Mouse (Mus musculus) urinary bladder, postnatal 36 days (tissue): ENCODE results near the gene Epdr1.

Source experiments
- DNase-seq, 2 experiments: peaks; one replicate each; pipeline ENCODE4 v3.0.0; 2022; ENCODE audit warnings: low spot score in 2 of 2, mixed read lengths in 1 of 2

Epdr1 gene

GRCm38 (mm10) chr13:19619216-19619927 is at the start of gene Epdr1:
Epdr1 (minus strand) TSS chr13:19619927.
- peak; percentile 28 to 40 for DNase-seq

- no peak for DNase-seq
These were observed 48.8 kb upstream of the Epdr1 start for GRCm38 (mm10) chr13:19668355-19669140.

- no peak for DNase-seq
These were observed 32.7 kb upstream of the Epdr1 start for GRCm38 (mm10) chr13:19652405-19652804.

DNA sequence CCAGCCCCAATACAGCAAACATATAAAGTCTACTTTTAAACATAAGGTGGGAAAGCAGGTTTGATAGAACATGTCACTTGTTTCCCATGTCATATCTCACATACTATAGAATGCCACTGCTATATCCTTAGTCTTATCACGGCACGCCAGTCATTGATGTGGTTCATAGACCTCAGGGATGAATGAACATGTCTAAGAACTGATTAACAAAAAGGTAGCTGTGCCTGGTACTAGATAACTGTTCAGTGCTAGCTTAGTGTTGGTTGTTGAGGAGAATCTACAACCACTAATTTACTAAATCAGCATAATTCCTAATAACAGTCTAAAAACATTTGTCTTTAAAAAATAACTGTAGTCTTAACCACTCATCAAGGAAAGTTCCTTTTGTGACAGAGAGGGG is 30.1 kb upstream of the Epdr1 start:
- DNase-seq: no peak

- no peak for DNase-seq
These were observed 24.5 kb upstream of the Epdr1 start for GRCm38 (mm10) chr13:19644225-19644624.

- no peak for DNase-seq
These were observed 23.8 kb upstream of the Epdr1 start for GRCm38 (mm10) chr13:19643519-19643918.

GRCm38 (mm10) chr13:19640203-19640851 is 20.6 kb upstream of the Epdr1 start:
- DNase-seq: no peak

- DNase-seq: no peak
These were observed 16.4 kb upstream of the Epdr1 start for GRCm38 (mm10) chr13:19636131-19636530.

- DNase-seq: no peak
These were observed 11.3 kb upstream of the Epdr1 start for GRCm38 (mm10) chr13:19630768-19631709.

GRCm38 (mm10) chr13:19626473-19626872 is 6.7 kb upstream of the Epdr1 start:
- no peak for DNase-seq

DNA sequence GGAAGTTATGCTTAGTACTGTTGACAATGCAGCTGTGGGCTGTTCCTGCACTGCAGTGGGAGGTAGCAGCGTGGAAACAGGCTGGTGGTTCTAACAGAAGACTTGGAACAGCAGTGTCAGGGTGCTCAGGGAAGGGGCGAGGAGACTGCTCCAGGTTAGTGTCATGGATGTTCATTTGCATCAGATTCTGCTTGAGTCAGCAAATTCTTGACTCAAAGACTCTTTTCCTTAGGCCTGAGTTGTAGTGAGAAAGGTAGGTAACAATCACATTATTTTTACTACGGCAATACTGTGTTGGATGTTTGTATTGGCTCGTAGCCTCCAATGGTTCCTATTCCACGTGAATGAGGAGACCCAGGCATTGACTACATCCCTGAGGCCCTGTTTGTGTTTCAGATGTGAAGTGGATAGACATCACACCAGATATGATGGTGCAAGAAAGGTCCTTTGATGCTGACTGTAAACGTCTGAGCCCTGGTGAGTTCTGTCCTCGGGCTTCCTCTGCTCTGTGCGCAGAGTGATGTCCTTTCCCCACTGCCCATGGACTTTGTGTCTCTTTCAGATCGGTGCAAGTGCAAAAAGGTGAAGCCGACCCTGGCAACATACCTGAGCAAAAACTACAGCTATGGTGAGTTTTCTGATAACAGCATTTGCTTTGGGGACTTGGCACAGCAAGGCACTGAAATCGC is 5.0 kb upstream of the Epdr1 start:
- DNase-seq: no peak

DNA sequence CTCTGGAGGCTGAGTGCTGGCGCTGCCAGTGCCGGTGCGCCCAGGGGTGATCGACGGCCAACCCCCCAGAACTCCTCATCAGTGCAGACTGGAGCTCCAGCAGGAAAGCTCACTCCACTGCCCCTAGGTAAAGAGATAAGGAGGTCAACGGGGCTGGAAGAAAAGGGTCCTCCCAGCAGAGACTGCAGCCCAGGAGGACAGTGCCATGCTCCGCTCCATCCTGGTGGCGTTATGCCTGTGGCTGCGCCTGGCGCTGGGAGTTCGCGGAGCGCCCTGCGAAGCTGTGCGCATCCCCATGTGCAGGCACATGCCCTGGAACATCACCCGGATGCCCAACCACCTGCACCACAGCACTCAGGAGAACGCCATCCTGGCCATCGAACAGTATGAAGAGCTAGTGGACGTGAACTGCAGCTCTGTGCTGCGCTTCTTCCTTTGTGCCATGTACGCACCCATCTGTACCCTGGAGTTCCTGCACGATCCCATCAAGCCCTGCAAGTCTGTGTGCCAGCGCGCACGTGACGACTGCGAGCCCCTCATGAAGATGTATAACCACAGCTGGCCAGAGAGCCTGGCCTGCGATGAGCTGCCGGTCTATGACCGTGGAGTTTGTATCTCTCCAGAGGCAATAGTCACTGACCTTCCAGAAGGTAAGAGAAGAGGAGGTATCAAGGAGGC is 3.6 kb upstream of the Epdr1 start:
- DNase-seq: no peak

DNA sequence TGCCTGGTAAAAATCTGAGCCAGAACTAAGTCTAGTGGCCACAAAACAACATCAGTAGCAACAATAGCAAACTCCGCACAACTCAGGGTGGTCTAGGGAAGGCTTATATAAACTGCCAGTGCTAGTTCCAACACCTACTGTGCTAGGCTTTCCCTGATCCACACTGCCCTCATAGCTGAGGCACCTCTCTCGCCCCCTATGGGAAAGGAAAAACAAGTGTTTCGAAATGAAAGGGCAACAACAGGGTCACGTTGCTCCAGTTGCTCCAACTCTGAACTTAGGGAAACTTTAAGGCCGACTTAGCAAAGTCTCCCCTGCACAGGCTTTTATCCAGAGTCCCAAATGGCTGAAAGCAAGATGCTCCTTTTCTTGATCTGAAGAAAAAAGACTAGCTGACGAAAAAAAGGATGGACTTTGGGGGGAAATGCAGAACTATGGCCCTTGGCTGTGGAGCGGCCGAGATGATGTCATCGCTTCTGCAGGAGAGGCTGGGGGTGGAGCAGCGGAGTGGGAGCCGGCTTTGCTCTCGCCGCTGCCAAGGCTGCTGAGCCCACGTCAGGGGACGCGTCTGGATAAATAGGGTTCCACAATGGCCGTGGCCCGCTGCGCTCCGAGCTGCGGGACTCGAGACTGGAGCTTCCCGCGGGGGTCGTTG is 3.0 kb upstream of the Epdr1 start, which contains the start of gene Sfrp4:
Gene Sfrp4, plus strand, starts transcription at position 532 of the 655 bp plus-strand sequence.
- DNase-seq: peak; percentile 10 to 28

DNA sequence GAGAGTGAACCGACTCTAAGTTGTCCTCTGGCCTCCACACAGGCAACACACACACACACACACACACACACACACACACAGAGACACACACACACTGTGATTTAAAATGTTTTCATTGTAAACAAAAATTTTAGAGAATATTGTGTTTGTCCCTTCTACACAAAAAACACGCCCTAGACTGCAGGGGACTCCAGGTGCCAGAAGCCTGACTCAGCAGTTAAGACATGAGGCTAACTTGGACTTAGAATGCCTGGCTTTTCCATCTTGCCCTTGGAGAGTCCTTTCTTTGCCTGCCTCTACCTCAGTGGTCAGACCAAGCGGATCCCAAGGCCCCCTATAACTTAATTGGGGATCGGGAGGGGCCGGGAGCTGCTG is 899 bp downstream of the Epdr1 start:
- peak in 1 of 2 experiments; percentile 4 for DNase-seq

DNA sequence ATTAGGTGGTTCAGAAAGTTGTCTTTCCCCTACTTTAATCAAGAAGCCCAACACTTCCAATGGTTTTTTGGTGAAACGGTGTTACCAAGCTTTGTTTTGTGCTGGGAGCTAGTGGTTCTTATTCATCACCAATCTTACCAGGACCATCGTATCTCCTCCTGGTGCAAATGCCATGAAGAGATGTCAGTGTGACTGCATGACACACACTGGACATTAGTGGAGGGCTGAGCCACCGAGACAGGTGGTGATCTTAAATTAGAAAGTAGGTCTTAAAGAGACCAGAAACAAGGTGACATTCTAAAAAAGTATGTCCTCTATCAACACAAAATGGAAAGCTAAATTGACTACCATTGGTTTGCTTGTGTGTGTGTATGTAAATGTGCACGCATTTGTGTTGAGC is 1.6 kb downstream of the Epdr1 start:
- DNase-seq: no peak

- DNase-seq: no peak
These were observed 5.4 kb downstream of the Epdr1 start for GRCm38 (mm10) chr13:19614311-19614710.

- no peak for DNase-seq
These were observed 6.3 kb downstream of the Epdr1 start for GRCm38 (mm10) chr13:19613426-19613825.

- DNase-seq: no peak
These were observed 6.8 kb downstream of the Epdr1 start for GRCm38 (mm10) chr13:19612963-19613362.

GRCm38 (mm10) chr13:19612348-19612747 is 7.4 kb downstream of the Epdr1 start:
- DNase-seq: no peak

- no peak for DNase-seq
These were observed 11.6 kb downstream of the Epdr1 start for GRCm38 (mm10) chr13:19608120-19608519.
